Mouse (Mus musculus): ENCODE results near the gene Med6. TPM values are rescaled to one million over a fixed set of nuclear protein-coding genes. Genes with fewer than 3 reads are reported as not detected.
"Not testable (repeated sequence)": the region's sequence is repeated elsewhere in the genome, so short reads cannot be mapped to it uniquely, and the experiment has no call there.

Gene Med6
- polyA plus RNA-seq, 1 experiment from 2014 or later, result 39.5 TPM

DNA sequence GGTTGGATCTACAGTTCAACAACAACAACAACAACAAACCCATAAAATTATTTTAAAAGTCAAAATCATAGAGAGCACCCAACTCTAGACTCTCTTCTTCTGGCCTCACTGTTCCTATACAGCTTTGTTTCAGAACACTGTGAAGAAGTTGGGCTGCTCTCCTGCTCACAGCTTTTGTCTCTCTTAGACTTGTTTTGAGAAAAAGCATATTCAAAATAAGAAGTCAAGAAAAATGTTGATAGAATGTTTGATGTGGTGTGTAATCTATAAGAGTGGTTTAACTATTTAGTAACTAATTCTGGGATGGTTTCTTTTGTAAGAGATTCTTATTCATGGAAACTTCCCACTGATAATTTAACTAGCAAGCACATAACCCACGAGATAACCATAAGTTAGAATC, 26.4 kb downstream of the Med6 start, which contains the start of gene Adam21:
TSS of gene Adam21 (minus strand) at position 101 of the 400 bp plus-strand sequence.
- Histone ChIP-seq H3K4me3 (ENCODE audit: low read depth, low read length) (no peak within 1 kb of the TSS), H3K27ac (ENCODE audit: low read depth, low read length) (no peak within 1 kb of the TSS), H3K4me2 (ENCODE audit: low read depth, low read length) (no peak within 1 kb of the TSS), H3K9me3 (ENCODE audit: control insufficient read depth, low read length) (no peaks in the 10 kb centered on the region), H3K27me3 (ENCODE audit: control insufficient read depth, insufficient read depth, low read length) (no peaks in the 10 kb centered on the region), H3K36me3 (ENCODE audit: control insufficient read depth, insufficient read depth, low read length) (peaks cover 3% of the 10 kb centered on the region; the same call in 1 of the 2 replicates), H3K4me1 (ENCODE audit: control insufficient read depth, insufficient read depth, low read length) (no peaks in the 10 kb centered on the region), H3K9ac (replicated peaks; ENCODE audit: low read depth, low read length) (no peak within 1 kb of the TSS)
- ATAC-seq (ENCODE audit: low read depth), result no peak
- WGBS, result 89% methylated on average over 1 of the region's 1 CpGs

DNA sequence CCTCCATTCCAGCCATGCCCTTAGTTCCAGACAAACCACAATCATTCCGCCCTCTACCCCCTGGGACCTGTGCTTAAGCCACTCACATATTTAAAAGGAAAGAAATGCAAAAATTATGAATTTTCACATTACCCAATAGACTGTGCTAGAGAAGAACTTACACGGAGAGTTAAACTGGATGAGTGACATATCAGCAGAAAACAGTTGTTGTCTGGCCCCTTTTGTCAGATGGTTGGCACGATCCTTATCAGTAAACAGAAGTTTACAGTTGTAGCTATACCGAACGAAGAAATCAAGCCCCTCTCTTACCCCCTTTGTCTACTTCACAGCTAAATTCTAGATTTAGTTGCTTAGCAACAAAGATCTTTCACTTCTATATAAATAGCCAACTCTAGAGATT, 26.9 kb downstream of the Med6 start:
- H3K9ac ChIP-seq (replicated peaks; ENCODE audit: low read depth, low read length), result no peak overlapping the region
- WGBS, result 87% methylated on average over 5 of the region's 5 CpGs
- no peak overlapping the region for H3K27ac ChIP-seq (ENCODE audit: low read depth, low read length)
- ATAC-seq (ENCODE audit: low read depth), result no peak
- H3K4me3 ChIP-seq (ENCODE audit: low read depth, low read length), result no peak overlapping the region
- no peak overlapping the region for H3K4me2 ChIP-seq (ENCODE audit: low read depth, low read length)
- H3K27me3 ChIP-seq (ENCODE audit: control insufficient read depth, insufficient read depth, low read length), result no peaks in the 10 kb centered on the region
- no peaks in the 10 kb centered on the region for H3K9me3 ChIP-seq (ENCODE audit: control insufficient read depth, low read length)
- H3K36me3 ChIP-seq (ENCODE audit: control insufficient read depth, insufficient read depth, low read length), result peaks cover 3% of the 10 kb centered on the region; the same call in 1 of the 2 replicates
- no peaks in the 10 kb centered on the region for H3K4me1 ChIP-seq (ENCODE audit: control insufficient read depth, insufficient read depth, low read length)

DNA sequence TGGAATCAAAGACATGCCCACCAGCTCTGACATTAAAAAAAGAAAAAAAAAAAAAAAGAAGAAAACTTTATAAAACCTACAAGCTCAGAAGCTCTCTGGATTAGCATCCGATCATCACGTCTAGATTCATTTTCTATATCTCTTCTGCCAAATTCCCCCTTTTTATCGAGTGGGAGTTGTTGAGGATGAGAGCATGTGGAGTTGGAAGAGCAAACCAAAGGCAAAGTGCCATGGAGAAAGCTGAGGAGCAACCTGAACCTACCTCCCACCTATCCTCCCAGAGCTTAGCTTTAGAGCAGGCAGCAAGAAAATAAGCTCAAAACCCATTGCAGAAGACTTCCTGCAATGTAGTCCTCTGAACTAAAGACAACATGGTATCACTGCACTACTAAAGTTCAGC, 30.6 kb downstream of the Med6 start:
- no peaks in the 10 kb centered on the region for H3K9me3 ChIP-seq (ENCODE audit: control insufficient read depth, low read length)
- no peaks in the 10 kb centered on the region for H3K27me3 ChIP-seq (ENCODE audit: control insufficient read depth, insufficient read depth, low read length)
- peaks cover 3% of the 10 kb centered on the region; the same call in 1 of the 2 replicates for H3K36me3 ChIP-seq (ENCODE audit: control insufficient read depth, insufficient read depth, low read length)
- H3K9ac ChIP-seq (replicated peaks; ENCODE audit: low read depth, low read length), result no peak overlapping the region
- no peaks in the 10 kb centered on the region for H3K4me1 ChIP-seq (ENCODE audit: control insufficient read depth, insufficient read depth, low read length)
- ATAC-seq (ENCODE audit: low read depth), result no peak
- H3K4me2 ChIP-seq (ENCODE audit: low read depth, low read length), result no peak overlapping the region
- no peak overlapping the region for H3K4me3 ChIP-seq (ENCODE audit: low read depth, low read length)
- 94% methylated on average over 3 of the region's 3 CpGs for WGBS
- H3K27ac ChIP-seq (ENCODE audit: low read depth, low read length), result no peak overlapping the region

- no peaks in the 10 kb centered on the region for H3K4me1 ChIP-seq (ENCODE audit: control insufficient read depth, insufficient read depth, low read length)
- H3K9me3 ChIP-seq (ENCODE audit: control insufficient read depth, low read length), result no peaks in the 10 kb centered on the region
- no peak overlapping the region for H3K4me3 ChIP-seq (ENCODE audit: low read depth, low read length)
- ATAC-seq (ENCODE audit: low read depth), result no peak
- H3K27me3 ChIP-seq (ENCODE audit: control insufficient read depth, insufficient read depth, low read length), result no peaks in the 10 kb centered on the region
- WGBS, result 92% methylated on average over 3 of the region's 3 CpGs
- no peak overlapping the region for H3K27ac ChIP-seq (ENCODE audit: low read depth, low read length)
- no peak overlapping the region for H3K9ac ChIP-seq (replicated peaks; ENCODE audit: low read depth, low read length)
- no peaks in the 10 kb centered on the region for H3K36me3 ChIP-seq (ENCODE audit: control insufficient read depth, insufficient read depth, low read length)
- H3K4me2 ChIP-seq (ENCODE audit: low read depth, low read length), result no peak overlapping the region
These were observed 45.5 kb downstream of the Med6 start for GRCm38 (mm10) chr12:81549286-81549685.

DNA sequence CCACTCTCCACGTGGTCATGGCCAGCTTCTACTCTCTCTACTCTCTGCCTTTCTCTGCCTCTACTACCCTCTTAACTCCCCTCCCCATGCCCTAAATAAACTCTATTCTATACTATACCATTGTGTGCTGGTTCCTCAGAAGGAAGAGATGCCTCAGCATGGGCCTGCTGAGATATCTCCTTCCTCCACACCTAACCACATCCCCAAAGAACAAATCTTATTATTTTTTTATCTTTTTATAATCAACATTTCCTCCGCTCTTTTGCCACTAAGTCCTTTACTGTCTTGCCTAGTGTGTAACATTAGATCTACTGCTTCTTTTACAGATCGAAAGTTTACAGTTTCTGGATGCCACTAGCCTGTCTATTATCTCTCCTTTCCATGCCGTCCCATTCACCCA, 47.6 kb downstream of the Med6 start:
- WGBS, result 76% methylated on average over 4 of the region's 4 CpGs
- no peak overlapping the region for H3K4me3 ChIP-seq (ENCODE audit: low read depth, low read length)
- no peaks in the 10 kb centered on the region for H3K27me3 ChIP-seq (ENCODE audit: control insufficient read depth, insufficient read depth, low read length)
- no peak overlapping the region for H3K4me2 ChIP-seq (ENCODE audit: low read depth, low read length)
- no peak overlapping the region for H3K9ac ChIP-seq (replicated peaks; ENCODE audit: low read depth, low read length)
- no peaks in the 10 kb centered on the region for H3K9me3 ChIP-seq (ENCODE audit: control insufficient read depth, low read length)
- no peaks in the 10 kb centered on the region for H3K36me3 ChIP-seq (ENCODE audit: control insufficient read depth, insufficient read depth, low read length)
- no peak overlapping the region for H3K27ac ChIP-seq (ENCODE audit: low read depth, low read length)
- no peaks in the 10 kb centered on the region for H3K4me1 ChIP-seq (ENCODE audit: control insufficient read depth, insufficient read depth, low read length)
- ATAC-seq (ENCODE audit: low read depth), result no peak

GRCm38 (mm10) chr12:81533029-81533419, 61.8 kb downstream of the Med6 start:
- Histone ChIP-seq H3K36me3 (ENCODE audit: control insufficient read depth, insufficient read depth, low read length) (no peaks in the 10 kb centered on the region), H3K27me3 (ENCODE audit: control insufficient read depth, insufficient read depth, low read length) (no peaks in the 10 kb centered on the region), H3K4me3 (ENCODE audit: low read depth, low read length) (peak overlapping the region; percentile 79), H3K9me3 (ENCODE audit: control insufficient read depth, low read length) (no peaks in the 10 kb centered on the region), H3K4me2 (ENCODE audit: low read depth, low read length) (peak overlapping the region; percentile 65), H3K4me1 (ENCODE audit: control insufficient read depth, insufficient read depth, low read length) (peaks cover 7% of the 10 kb centered on the region; the same call in 1 of the 2 replicates), H3K9ac (replicated peaks; ENCODE audit: low read depth, low read length) (peak overlapping the region; percentile 76), H3K27ac (ENCODE audit: low read depth, low read length) (no peak overlapping the region; the same call in 1 of the 2 replicates)
- 27% methylated on average over 4 of the region's 4 CpGs for WGBS
- peak; percentile 56 for ATAC-seq (ENCODE audit: low read depth)

GRCm38 (mm10) chr12:81532316-81533028, 62.3 kb downstream of the Med6 start, which contains the start of the genes Gm20498 and Synj2bp:
Gene Gm20498, minus strand, starts transcription at chr12:81532905.
Gene Synj2bp, minus strand, starts transcription at chr12:81532911.
- Histone ChIP-seq H3K9me3 (ENCODE audit: control insufficient read depth, low read length) (no peaks in the 10 kb centered on the region), H3K36me3 (ENCODE audit: control insufficient read depth, insufficient read depth, low read length) (no peaks in the 10 kb centered on the region), H3K4me2 (ENCODE audit: low read depth, low read length) (peak within 1 kb of the TSS; percentile 65), H3K9ac (replicated peaks; ENCODE audit: low read depth, low read length) (peak within 1 kb of the TSS; percentile 76), H3K27ac (ENCODE audit: low read depth, low read length) (peak within 1 kb of the TSS; percentile 69; the same call in 1 of the 2 replicates), H3K4me3 (ENCODE audit: low read depth, low read length) (peak within 1 kb of the TSS; percentile 79), H3K27me3 (ENCODE audit: control insufficient read depth, insufficient read depth, low read length) (no peaks in the 10 kb centered on the region), H3K4me1 (ENCODE audit: control insufficient read depth, insufficient read depth, low read length) (peaks cover 7% of the 10 kb centered on the region; the same call in 1 of the 2 replicates)
- 0% methylated on average over 46 of the region's 46 CpGs for WGBS
- ATAC-seq (ENCODE audit: low read depth), result peak; percentile 97

DNA sequence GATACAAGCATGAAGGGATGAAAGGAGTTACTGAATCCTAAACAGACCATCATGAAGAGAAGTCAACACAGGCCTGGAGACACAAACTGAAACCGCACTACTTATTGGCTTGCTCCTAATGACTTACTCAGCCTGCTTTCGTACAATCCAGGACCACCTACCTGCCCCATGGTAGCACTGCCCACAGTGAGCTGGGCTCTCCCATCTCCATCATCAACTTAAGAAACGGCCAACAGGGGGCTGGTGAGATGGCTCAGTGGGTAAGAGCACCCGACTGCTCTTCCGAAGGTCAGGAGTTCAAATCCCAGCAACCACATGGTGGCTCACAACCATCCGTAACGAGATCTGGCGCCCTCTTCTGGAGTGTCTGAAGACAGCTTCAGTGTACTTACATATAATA, 64.2 kb downstream of the Med6 start:
- H3K9ac ChIP-seq (replicated peaks; ENCODE audit: low read depth, low read length); ATAC-seq (ENCODE audit: low read depth); H3K27ac ChIP-seq (ENCODE audit: low read depth, low read length); H3K9me3 ChIP-seq (ENCODE audit: control insufficient read depth, low read length); H3K27me3 ChIP-seq (ENCODE audit: control insufficient read depth, insufficient read depth, low read length); H3K4me1 ChIP-seq (ENCODE audit: control insufficient read depth, insufficient read depth, low read length); H3K4me2 ChIP-seq (ENCODE audit: low read depth, low read length); H3K4me3 ChIP-seq (ENCODE audit: low read depth, low read length); H3K36me3 ChIP-seq (ENCODE audit: control insufficient read depth, insufficient read depth, low read length): not testable (repeated sequence)
- WGBS, result 85% methylated on average over 5 of the region's 8 CpGs
